ENCODE assay signal across 8 mouse cellular contexts in genomic region chr10:44459321-44460000, GRCm38 (mm10).
DNase-seq lines count a peak whose midpoint lies in the region; ATAC-seq lines count a peak whose summit lies in the region.

No protein-coding gene starts in this region.

- no peak overlapping the region for H3K27ac ChIP-seq in hindbrain, embryonic 12.5 days

- peaks cover 15% of the 10 kb centered on the region for H3K4me1 ChIP-seq in hindbrain, embryonic 12.5 days

- no peaks in the 10 kb centered on the region for H3K9me3 ChIP-seq in hindbrain, embryonic 12.5 days (replicated peaks)

- peak; percentile 25 for DNase-seq in CD4-positive, CD25-positive, alpha-beta regulatory T cell, adult 2 months (ENCODE audit: low read depth, low spot score)
- DNase-seq in c-Kit-positive CD71-positive TER-119-positive erythroid progenitor cells, embryonic 14.5 days (ENCODE audit: low spot score), result peak; percentile 6
- DNase-seq in urinary bladder, adult 18-20 months (ENCODE audit: low spot score in 2 of 2), result no peak
- DNase-seq in layer of hippocampus, postnatal 25 days (ENCODE audit: extremely low spot score in 1 of 2, low spot score in 1 of 2), result no peak
- DNase-seq in layer of hippocampus, postnatal 36 days, result no peak

- 10% methylated on average over 11 of the region's 11 CpGs for WGBS in hindbrain, embryonic 12.5 days

- H3K9ac ChIP-seq in hindbrain, embryonic 12.5 days, result no peak overlapping the region

- no peaks in the 10 kb centered on the region for H3K36me3 ChIP-seq in hindbrain, embryonic 12.5 days

- H3K27me3 ChIP-seq in hindbrain, embryonic 12.5 days, result peaks cover 42% of the 10 kb centered on the region

- ATAC-seq in CD4-positive, CD25-positive, alpha-beta regulatory T cell, adult 4 months, result no peak
- 0 out of 2 replicates have a peak, but pooled peaks have one; percentile 35 for ATAC-seq in hindbrain, embryonic 12.5 days (ENCODE audit: low FRiP score)
- peak; percentile 18 for ATAC-seq in megakaryocyte progenitor cell, adult 5-6 weeks (replicated peaks; ENCODE audit: poor library complexity)

- peak overlapping the region; percentile 95 for H3K4me2 ChIP-seq in hindbrain, embryonic 12.5 days (replicated peaks)

- H3K4me3 ChIP-seq in hindbrain, embryonic 12.5 days, result peak overlapping the region; percentile 63

Comparison
In these comparisons a context has a peak if more than half of its experiments do, and no peak if none do; other contexts are left out.
1. DNase-seq: peak in CD4-positive, CD25-positive, alpha-beta regulatory T cell, adult 2 months (single experiment) and c-Kit-positive CD71-positive TER-119-positive erythroid progenitor cells, embryonic 14.5 days (single experiment); none in urinary bladder, adult 18-20 months (0 of 2), layer of hippocampus, postnatal 25 days (0 of 2) and layer of hippocampus, postnatal 36 days (0 of 2).